Mouse (Mus musculus) heart, embryonic 11.5 days (tissue): ENCODE data around the gene 4930535I16Rik. TPM values are rescaled to one million over a fixed set of nuclear protein-coding genes. Genes with fewer than 3 reads are reported as not detected.
A peak's percentile ranks its signal among the peaks of the same experiment; 100 is the strongest.

Experiments
- ATAC-seq: fragments of 200-750 bp; cut with Nextera tagmentation; replicated peaks from 2 replicates; pipeline ENCODE4 v1.8.0; 2017; ENCODE audit warnings: moderate library complexity; ENCODE audit not compliant: insufficient number of reproducible peaks, low FRiP score, low TSS enrichment
- H3K27ac ChIP-seq: fragments of 300-500 bp; sonication (generic); 2 replicates; pipeline ENCODE4 v1.5.1; 2014; ENCODE audit warnings: mild to moderate bottlenecking, low read depth, low read length
- H3K27me3 ChIP-seq: fragments of 300-500 bp; sonication (generic); 2 replicates; pipeline ENCODE4 v1.6.1; 2014; ENCODE audit warnings: mild to moderate bottlenecking, low read length, mixed read lengths; ENCODE audit not compliant: control insufficient read depth, insufficient read depth
- H3K36me3 ChIP-seq: fragments of 300-500 bp; sonication (generic); 2 replicates; pipeline ENCODE4 v1.6.1; 2014; ENCODE audit warnings: mild to moderate bottlenecking, low read length, moderate library complexity, mixed read lengths; ENCODE audit not compliant: control insufficient read depth, insufficient read depth
- H3K4me1 ChIP-seq: fragments of 300-500 bp; sonication (generic); 2 replicates; pipeline ENCODE4 v1.6.1; 2014; ENCODE audit warnings: low read length; ENCODE audit not compliant: control insufficient read depth, insufficient read depth
- H3K4me2 ChIP-seq: fragments of 300-500 bp; sonication (generic); 2 replicates; pipeline ENCODE4 v1.6.1; 2014; ENCODE audit warnings: mild to moderate bottlenecking, moderate library complexity
- H3K4me3 ChIP-seq: fragments of 300-500 bp; sonication (generic); 2 replicates; pipeline ENCODE4 v1.5.1; 2014; ENCODE audit warnings: low read depth, low read length
- H3K9ac ChIP-seq: fragments of 300-500 bp; sonication (generic); 2 replicates; pipeline ENCODE4 v1.6.1; 2014; ENCODE audit warnings: mild to moderate bottlenecking, low read depth, low read length, moderate library complexity
- H3K9me3 ChIP-seq: fragments of 300-500 bp; sonication (generic); replicated peaks from 2 replicates; pipeline ENCODE4 v1.6.1; 2016; ENCODE audit warnings: low read length; ENCODE audit not compliant: control insufficient read depth
- WGBS: fragments of 180-500 bp; shearing (Covaris S2); extraction: QIAGEN DNeasy Blood & Tissue Kit; methylation state at CpG from one replicate; pipeline ENCODE4 v1.1.7; 2014; ENCODE audit not compliant: insufficient replicate concordance; 5-methylcytosine and 5-hydroxymethylcytosine counted together
- polyA plus RNA-seq: library from polyadenylated mRNA; unstranded; fragments of >200 nt; fragmentation: Nextera tagmentation; extraction: Ambion mirVana; gene quantifications from 2 replicates; pipeline ENCODE4 v1.2.1, GENCODE M21; 2014

Gene 4930535I16Rik
- polyA plus RNA-seq, 1 experiment from 2014 or later = not detected

- H3K27me3 ChIP-seq = no peaks in the 10 kb centered on the region
- peaks cover 11% of the 10 kb centered on the region for H3K36me3 ChIP-seq
- H3K4me3 ChIP-seq = no peak overlapping the region
- no peak overlapping the region for H3K9ac ChIP-seq
- H3K4me1 ChIP-seq = peaks cover 11% of the 10 kb centered on the region
- no peaks in the 10 kb centered on the region for H3K9me3 ChIP-seq
- H3K4me2 ChIP-seq = no peak overlapping the region
- ATAC-seq = no peak
- no peak overlapping the region for H3K27ac ChIP-seq
- 87% methylated on average over 4 of the region's 4 CpGs for WGBS
Measured at GRCm38 (mm10) chr4:123921055-123921565, 3.3 kb upstream of the 4930535I16Rik start.

GRCm38 (mm10) chr4:123918851-123919250 lies 1.0 kb upstream of the 4930535I16Rik start:
- peaks cover 14% of the 10 kb centered on the region for H3K4me1 ChIP-seq
- no peak overlapping the region for H3K27ac ChIP-seq
- no peaks in the 10 kb centered on the region for H3K9me3 ChIP-seq
- 0 out of 2 replicates have a peak overlapping the region, but pooled peaks have one; percentile 93 for H3K9ac ChIP-seq
- peak overlapping the region; percentile 97 for H3K4me3 ChIP-seq
- H3K36me3 ChIP-seq = peaks cover 9% of the 10 kb centered on the region
- ATAC-seq = no peak
- H3K27me3 ChIP-seq = no peaks in the 10 kb centered on the region
- H3K4me2 ChIP-seq = peak overlapping the region; percentile 89
- WGBS = 76% methylated on average over 2 of the region's 2 CpGs

- no peaks in the 10 kb centered on the region for H3K9me3 ChIP-seq
- H3K4me3 ChIP-seq = peak within 1 kb of the TSS; percentile 97
- H3K36me3 ChIP-seq = peaks cover 9% of the 10 kb centered on the region
- H3K27me3 ChIP-seq = no peaks in the 10 kb centered on the region
- H3K27ac ChIP-seq = peak within 1 kb of the TSS; percentile 85
- peak; percentile 99 for ATAC-seq
- peak within 1 kb of the TSS; percentile 89 for H3K4me2 ChIP-seq
- WGBS = under 1% methylated on average over 44 of the region's 49 CpGs
- H3K4me1 ChIP-seq = peaks cover 14% of the 10 kb centered on the region
- H3K9ac ChIP-seq = peak within 1 kb of the TSS; percentile 93
Measured at GRCm38 (mm10) chr4:123916748-123917547, 874 bp downstream of the 4930535I16Rik start, which contains the start of gene Rragc. Gene Rragc (plus strand): TSS chr4:123917446.

GRCm38 (mm10) chr4:123912431-123912830 lies 5.4 kb downstream of the 4930535I16Rik start:
- Histone ChIP-seq H3K4me3 (no peak overlapping the region), H3K27ac (no peak overlapping the region), H3K9ac (no peak overlapping the region), H3K4me2 (no peak overlapping the region), H3K36me3 (peaks cover 3% of the 10 kb centered on the region; the same call in 1 of the 2 replicates), H3K4me1 (peaks cover 7% of the 10 kb centered on the region; the same call in 1 of the 2 replicates), H3K9me3 (no peaks in the 10 kb centered on the region), H3K27me3 (no peaks in the 10 kb centered on the region)
- WGBS = 66% methylated on average over 2 of the region's 2 CpGs
- ATAC-seq = no peak

- ATAC-seq = no peak
- no peak overlapping the region for H3K4me2 ChIP-seq
- H3K9me3 ChIP-seq = no peaks in the 10 kb centered on the region
- 84% methylated on average over 4 of the region's 4 CpGs for WGBS
- no peak overlapping the region for H3K27ac ChIP-seq
- peaks cover 6% of the 10 kb centered on the region; the same call in 1 of the 2 replicates for H3K4me1 ChIP-seq
- peaks cover 3% of the 10 kb centered on the region; the same call in 1 of the 2 replicates for H3K36me3 ChIP-seq
- no peak overlapping the region for H3K4me3 ChIP-seq
- H3K27me3 ChIP-seq = no peaks in the 10 kb centered on the region
- H3K9ac ChIP-seq = no peak overlapping the region
Measured at GRCm38 (mm10) chr4:123911503-123911902, 6.3 kb downstream of the 4930535I16Rik start.

GRCm38 (mm10) chr4:123905126-123905668 lies 12.6 kb downstream of the 4930535I16Rik start:
- Histone ChIP-seq H3K9ac (peak overlapping the region; percentile 86), H3K4me1 (peaks cover 7% of the 10 kb centered on the region), H3K36me3 (no peaks in the 10 kb centered on the region), H3K27ac (peak overlapping the region; percentile 87), H3K4me3 (peak overlapping the region; percentile 88), H3K27me3 (no peaks in the 10 kb centered on the region), H3K4me2 (peak overlapping the region; percentile 79), H3K9me3 (no peaks in the 10 kb centered on the region)
- ATAC-seq = no peak; the same call in 1 of the 2 replicates
- 1% methylated on average over 50 of the region's 53 CpGs for WGBS

GRCm38 (mm10) chr4:123904333-123905125 lies 13.3 kb downstream of the 4930535I16Rik start, which contains the start of gene Mycbp:
Gene Mycbp (plus strand): TSS chr4:123904832.
- peaks cover 7% of the 10 kb centered on the region for H3K4me1 ChIP-seq
- peak; percentile 100 for ATAC-seq
- H3K9me3 ChIP-seq = no peaks in the 10 kb centered on the region
- peak within 1 kb of the TSS; percentile 88 for H3K4me3 ChIP-seq
- H3K36me3 ChIP-seq = no peaks in the 10 kb centered on the region
- H3K27ac ChIP-seq = peak within 1 kb of the TSS; percentile 87
- WGBS = 1% methylated on average over 48 of the region's 49 CpGs
- H3K27me3 ChIP-seq = no peaks in the 10 kb centered on the region
- H3K9ac ChIP-seq = peak within 1 kb of the TSS; percentile 86
- H3K4me2 ChIP-seq = peak within 1 kb of the TSS; percentile 79

GRCm38 (mm10) chr4:123903432-123903831 lies 14.4 kb downstream of the 4930535I16Rik start:
- H3K4me2 ChIP-seq = no peak overlapping the region
- H3K27ac ChIP-seq = no peak overlapping the region
- H3K27me3 ChIP-seq = no peaks in the 10 kb centered on the region
- no peak overlapping the region for H3K9ac ChIP-seq
- ATAC-seq = no peak
- no peaks in the 10 kb centered on the region for H3K9me3 ChIP-seq
- peaks cover 7% of the 10 kb centered on the region for H3K4me1 ChIP-seq
- no peak overlapping the region for H3K4me3 ChIP-seq
- no peaks in the 10 kb centered on the region for H3K36me3 ChIP-seq
- WGBS = 70% methylated on average over 3 of the region's 3 CpGs
